Mouse (Mus musculus): ENCODE measurements at regions not wholly inside any gene's neighbourhood (a gene's known extent, or its start where the extent isn't known, plus 50 kb on each side); places are given as distances from the start of the nearest gene placed in this dataset.

- Histone ChIP-seq H3K27ac (ENCODE audit: low read depth, low read length) (no peak overlapping the region), H3K36me3 (ENCODE audit: control insufficient read depth, insufficient read depth) (no peaks in the 10 kb centered on the region), H3K9me3 (ENCODE audit: control insufficient read depth) (no peaks in the 10 kb centered on the region), H3K27me3 (replicated peaks; ENCODE audit: control insufficient read depth, insufficient read depth, low read length) (no peaks in the 10 kb centered on the region), H3K4me2 (replicated peaks; ENCODE audit: low read depth) (no peak overlapping the region), H3K4me3 (ENCODE audit: low read depth, low read length) (no peak overlapping the region), H3K4me1 (replicated peaks; ENCODE audit: control insufficient read depth, insufficient read depth, low read length) (no peaks in the 10 kb centered on the region), H3K9ac (ENCODE audit: low read depth, low read length) (no peak overlapping the region)
- no peak for ATAC-seq
- TF ChIP-seq CTCF (IDR thresholded peaks at IDR 0.05; ENCODE audit: low read depth), result no peak
- WGBS, result 59% methylated on average over 8 of the region's 8 CpGs
Observed at GRCm38 (mm10) chr10:39291134-39291746, 77.4 kb upstream of the Fyn start.

GRCm38 (mm10) chr10:39290245-39290644 lies 78.4 kb upstream of the Fyn start:
- Histone ChIP-seq H3K27ac (ENCODE audit: low read depth, low read length) (no peak overlapping the region), H3K9me3 (ENCODE audit: control insufficient read depth) (no peaks in the 10 kb centered on the region), H3K36me3 (ENCODE audit: control insufficient read depth, insufficient read depth) (no peaks in the 10 kb centered on the region), H3K4me3 (ENCODE audit: low read depth, low read length) (no peak overlapping the region), H3K9ac (ENCODE audit: low read depth, low read length) (no peak overlapping the region), H3K4me1 (replicated peaks; ENCODE audit: control insufficient read depth, insufficient read depth, low read length) (no peaks in the 10 kb centered on the region), H3K4me2 (replicated peaks; ENCODE audit: low read depth) (no peak overlapping the region), H3K27me3 (replicated peaks; ENCODE audit: control insufficient read depth, insufficient read depth, low read length) (no peaks in the 10 kb centered on the region)
- ATAC-seq, result no peak
- 57% methylated on average over 1 of the region's 1 CpGs for WGBS
- TF ChIP-seq CTCF (IDR thresholded peaks at IDR 0.05; ENCODE audit: low read depth), result no peak

- Histone ChIP-seq H3K4me3 (ENCODE audit: low read depth, low read length) (no peak overlapping the region), H3K9me3 (ENCODE audit: control insufficient read depth) (no peaks in the 10 kb centered on the region), H3K36me3 (ENCODE audit: control insufficient read depth, insufficient read depth) (no peaks in the 10 kb centered on the region), H3K27ac (ENCODE audit: low read depth, low read length) (no peak overlapping the region), H3K4me1 (replicated peaks; ENCODE audit: control insufficient read depth, insufficient read depth, low read length) (no peaks in the 10 kb centered on the region), H3K9ac (ENCODE audit: low read depth, low read length) (no peak overlapping the region), H3K4me2 (replicated peaks; ENCODE audit: low read depth) (no peak overlapping the region), H3K27me3 (replicated peaks; ENCODE audit: control insufficient read depth, insufficient read depth, low read length) (no peaks in the 10 kb centered on the region)
- no peak for ATAC-seq
- no peak for TF ChIP-seq CTCF (IDR thresholded peaks at IDR 0.05; ENCODE audit: low read depth)
- WGBS, result 80% methylated on average over 14 of the region's 14 CpGs
Observed at GRCm38 (mm10) chr10:39280366-39281000, 88.2 kb upstream of the Fyn start.

- H3K27me3 ChIP-seq (replicated peaks; ENCODE audit: control insufficient read depth, insufficient read depth, low read length), result no peaks in the 10 kb centered on the region
- H3K9ac ChIP-seq (ENCODE audit: low read depth, low read length), result no peak overlapping the region
- no peak overlapping the region for H3K4me2 ChIP-seq (replicated peaks; ENCODE audit: low read depth)
- no peaks in the 10 kb centered on the region for H3K9me3 ChIP-seq (ENCODE audit: control insufficient read depth)
- no peak overlapping the region for H3K27ac ChIP-seq (ENCODE audit: low read depth, low read length)
- no peak for ATAC-seq
- no peaks in the 10 kb centered on the region for H3K4me1 ChIP-seq (replicated peaks; ENCODE audit: control insufficient read depth, insufficient read depth, low read length)
- 55% methylated on average over 2 of the region's 2 CpGs for WGBS
- no peak overlapping the region for H3K4me3 ChIP-seq (ENCODE audit: low read depth, low read length)
- no peaks in the 10 kb centered on the region for H3K36me3 ChIP-seq (ENCODE audit: control insufficient read depth, insufficient read depth)
- TF ChIP-seq CTCF (IDR thresholded peaks at IDR 0.05; ENCODE audit: low read depth), result no peak
Observed at GRCm38 (mm10) chr10:39274202-39274601, 94.5 kb upstream of the Fyn start.

GRCm38 (mm10) chr10:39273426-39273825 lies 95.2 kb upstream of the Fyn start:
- Histone ChIP-seq H3K27me3 (replicated peaks; ENCODE audit: control insufficient read depth, insufficient read depth, low read length) (no peaks in the 10 kb centered on the region), H3K9me3 (ENCODE audit: control insufficient read depth) (no peaks in the 10 kb centered on the region), H3K36me3 (ENCODE audit: control insufficient read depth, insufficient read depth) (no peaks in the 10 kb centered on the region), H3K27ac (ENCODE audit: low read depth, low read length) (no peak overlapping the region), H3K4me3 (ENCODE audit: low read depth, low read length) (no peak overlapping the region), H3K4me2 (replicated peaks; ENCODE audit: low read depth) (no peak overlapping the region), H3K4me1 (replicated peaks; ENCODE audit: control insufficient read depth, insufficient read depth, low read length) (no peaks in the 10 kb centered on the region), H3K9ac (ENCODE audit: low read depth, low read length) (no peak overlapping the region)
- 73% methylated on average over 4 of the region's 4 CpGs for WGBS
- TF ChIP-seq CTCF (IDR thresholded peaks at IDR 0.05; ENCODE audit: low read depth), result no peak
- ATAC-seq, result no peak

GRCm38 (mm10) chr10:39272387-39272949 lies 96.2 kb upstream of the Fyn start:
- no peaks in the 10 kb centered on the region for H3K27me3 ChIP-seq (replicated peaks; ENCODE audit: control insufficient read depth, insufficient read depth, low read length)
- no peaks in the 10 kb centered on the region for H3K36me3 ChIP-seq (ENCODE audit: control insufficient read depth, insufficient read depth)
- H3K4me1 ChIP-seq (replicated peaks; ENCODE audit: control insufficient read depth, insufficient read depth, low read length), result no peaks in the 10 kb centered on the region
- no peak overlapping the region for H3K4me2 ChIP-seq (replicated peaks; ENCODE audit: low read depth)
- 74% methylated on average over 6 of the region's 6 CpGs for WGBS
- no peak overlapping the region for H3K9ac ChIP-seq (ENCODE audit: low read depth, low read length)
- no peak for ATAC-seq
- H3K9me3 ChIP-seq (ENCODE audit: control insufficient read depth), result no peaks in the 10 kb centered on the region
- H3K27ac ChIP-seq (ENCODE audit: low read depth, low read length), result no peak overlapping the region
- no peak for TF ChIP-seq CTCF (IDR thresholded peaks at IDR 0.05; ENCODE audit: low read depth)
- H3K4me3 ChIP-seq (ENCODE audit: low read depth, low read length), result no peak overlapping the region

Data from intestine, postnatal 0 days (tissue).